Mouse (Mus musculus): ENCODE measurements around the gene Acp7. TPM values are rescaled to one million over a fixed set of nuclear protein-coding genes. Genes with fewer than 3 reads are reported as not detected.
A peak's percentile ranks its signal among the peaks of the same experiment; 100 is the strongest.
"Not testable (repeated sequence)": the region's sequence is repeated elsewhere in the genome, so short reads cannot be mapped to it uniquely, and the experiment has no call there.

Acp7 gene
- not detected in 2 replicates for polyA plus RNA-seq (2012; rRNA removed)

GRCm38 (mm10) chr7:28631073-28631472, at the start of gene Acp7:
Gene Acp7 (minus strand): TSS chr7:28631332.
- no peak for TF ChIP-seq CTCF (conservative IDR thresholded peaks at IDR 0.05; ENCODE audit: insufficient read depth, insufficient read length, low read depth, low read length)
- TF ChIP-seq POLR2A (IDR thresholded peaks at IDR 0.05; ENCODE audit: low read depth, low read length): no peak
- DNase-seq: no peak
- Histone ChIP-seq H3K27ac (ENCODE audit: insufficient read depth, low read depth, low read length) (no peak within 1 kb of the TSS), H3K36me3 (ENCODE audit: control insufficient read depth, insufficient read depth, low read length) (no peaks in the 10 kb centered on the region), H3K27me3 (replicated peaks; ENCODE audit: control insufficient read depth, insufficient read depth, low read length) (no peaks in the 10 kb centered on the region), H3K4me1 (ENCODE audit: control insufficient read depth, insufficient read depth, low read length) (no peaks in the 10 kb centered on the region), H3K4me3 (ENCODE audit: insufficient read depth, low read depth, low read length) (no peak within 1 kb of the TSS)
- WGBS: 29% methylated on average over 10 of the region's 10 CpGs

GRCm38 (mm10) chr7:28677624-28678023, 46.5 kb upstream of the Acp7 start:
- Histone ChIP-seq H3K27ac (ENCODE audit: insufficient read depth, low read depth, low read length) (no peak overlapping the region), H3K36me3 (ENCODE audit: control insufficient read depth, insufficient read depth, low read length) (no peaks in the 10 kb centered on the region)
- 91% methylated on average over 8 of the region's 8 CpGs for WGBS

GRCm38 (mm10) chr7:28676811-28677541, 45.8 kb upstream of the Acp7 start:
- TF ChIP-seq CTCF (conservative IDR thresholded peaks at IDR 0.05; ENCODE audit: insufficient read depth, insufficient read length, low read depth, low read length) (no peak), POLR2A (IDR thresholded peaks at IDR 0.05; ENCODE audit: low read depth, low read length) (no peak)
- no peak for DNase-seq

More at GRCm38 (mm10) chr7:28677624-28678023, 46.5 kb upstream of the Acp7 start:
- Histone ChIP-seq H3K27me3 (replicated peaks; ENCODE audit: control insufficient read depth, insufficient read depth, low read length) (no peaks in the 10 kb centered on the region), H3K4me1 (ENCODE audit: control insufficient read depth, insufficient read depth, low read length) (no peaks in the 10 kb centered on the region), H3K4me3 (ENCODE audit: insufficient read depth, low read depth, low read length) (no peak overlapping the region)
- no peak for DNase-seq
- TF ChIP-seq CTCF (conservative IDR thresholded peaks at IDR 0.05; ENCODE audit: insufficient read depth, insufficient read length, low read depth, low read length) (no peak), POLR2A (IDR thresholded peaks at IDR 0.05; ENCODE audit: low read depth, low read length) (no peak)

GRCm38 (mm10) chr7:28675746-28676145, 44.6 kb upstream of the Acp7 start:
- Histone ChIP-seq H3K27ac (ENCODE audit: insufficient read depth, low read depth, low read length) (no peak overlapping the region), H3K4me3 (ENCODE audit: insufficient read depth, low read depth, low read length) (no peak overlapping the region), H3K4me1 (ENCODE audit: control insufficient read depth, insufficient read depth, low read length) (no peaks in the 10 kb centered on the region), H3K27me3 (replicated peaks; ENCODE audit: control insufficient read depth, insufficient read depth, low read length) (no peaks in the 10 kb centered on the region), H3K36me3 (ENCODE audit: control insufficient read depth, insufficient read depth, low read length) (no peaks in the 10 kb centered on the region)
- WGBS: 40% methylated on average over 11 of the region's 11 CpGs
- DNase-seq: peak; percentile 31
- TF ChIP-seq CTCF (conservative IDR thresholded peaks at IDR 0.05; ENCODE audit: insufficient read depth, insufficient read length, low read depth, low read length): peak; percentile 39; the same call in 1 of the 2 replicates
- no peak for TF ChIP-seq POLR2A (IDR thresholded peaks at IDR 0.05; ENCODE audit: low read depth, low read length)

More at GRCm38 (mm10) chr7:28676811-28677541, 45.8 kb upstream of the Acp7 start:
- WGBS: 78% methylated on average over 13 of the region's 13 CpGs
- no peak overlapping the region for H3K27ac ChIP-seq (ENCODE audit: insufficient read depth, low read depth, low read length)
- no peaks in the 10 kb centered on the region for H3K4me1 ChIP-seq (ENCODE audit: control insufficient read depth, insufficient read depth, low read length)
- no peaks in the 10 kb centered on the region for H3K36me3 ChIP-seq (ENCODE audit: control insufficient read depth, insufficient read depth, low read length)
- no peak overlapping the region for H3K4me3 ChIP-seq (ENCODE audit: insufficient read depth, low read depth, low read length)
- no peaks in the 10 kb centered on the region for H3K27me3 ChIP-seq (replicated peaks; ENCODE audit: control insufficient read depth, insufficient read depth, low read length)

- Histone ChIP-seq H3K36me3 (ENCODE audit: control insufficient read depth, insufficient read depth, low read length) (no peaks in the 10 kb centered on the region), H3K4me1 (ENCODE audit: control insufficient read depth, insufficient read depth, low read length) (no peaks in the 10 kb centered on the region), H3K27me3 (replicated peaks; ENCODE audit: control insufficient read depth, insufficient read depth, low read length) (no peaks in the 10 kb centered on the region), H3K4me3 (ENCODE audit: insufficient read depth, low read depth, low read length) (no peak overlapping the region), H3K27ac (ENCODE audit: insufficient read depth, low read depth, low read length) (no peak overlapping the region)
- TF ChIP-seq CTCF (conservative IDR thresholded peaks at IDR 0.05; ENCODE audit: insufficient read depth, insufficient read length, low read depth, low read length): no peak
- no peak for TF ChIP-seq POLR2A (IDR thresholded peaks at IDR 0.05; ENCODE audit: low read depth, low read length)
- DNase-seq: no peak
- 78% methylated on average over 9 of the region's 9 CpGs for WGBS
These were observed 43.9 kb upstream of the Acp7 start for GRCm38 (mm10) chr7:28674994-28675393.

GRCm38 (mm10) chr7:28672786-28673185, 41.7 kb upstream of the Acp7 start:
- DNase-seq; H3K4me3 ChIP-seq (ENCODE audit: insufficient read depth, low read depth, low read length); H3K27me3 ChIP-seq (replicated peaks; ENCODE audit: control insufficient read depth, insufficient read depth, low read length); H3K27ac ChIP-seq (ENCODE audit: insufficient read depth, low read depth, low read length); H3K36me3 ChIP-seq (ENCODE audit: control insufficient read depth, insufficient read depth, low read length); H3K4me1 ChIP-seq (ENCODE audit: control insufficient read depth, insufficient read depth, low read length): not testable (repeated sequence)
- 57% methylated on average over 5 of the region's 5 CpGs for WGBS

- WGBS: 90% methylated on average over 5 of the region's 5 CpGs
- Histone ChIP-seq H3K27me3 (replicated peaks; ENCODE audit: control insufficient read depth, insufficient read depth, low read length) (no peaks in the 10 kb centered on the region), H3K4me1 (ENCODE audit: control insufficient read depth, insufficient read depth, low read length) (no peaks in the 10 kb centered on the region), H3K36me3 (ENCODE audit: control insufficient read depth, insufficient read depth, low read length) (no peaks in the 10 kb centered on the region), H3K4me3 (ENCODE audit: insufficient read depth, low read depth, low read length) (no peak overlapping the region), H3K27ac (ENCODE audit: insufficient read depth, low read depth, low read length) (no peak overlapping the region)
- TF ChIP-seq POLR2A (IDR thresholded peaks at IDR 0.05; ENCODE audit: low read depth, low read length) (no peak), CTCF (conservative IDR thresholded peaks at IDR 0.05; ENCODE audit: insufficient read depth, insufficient read length, low read depth, low read length) (no peak)
- no peak for DNase-seq
These were observed 41.1 kb upstream of the Acp7 start for GRCm38 (mm10) chr7:28672276-28672675.

All from kidney, adult 2 months (tissue).